ENCODE assay signal across 8 mouse cellular contexts in the genomic region with DNA sequence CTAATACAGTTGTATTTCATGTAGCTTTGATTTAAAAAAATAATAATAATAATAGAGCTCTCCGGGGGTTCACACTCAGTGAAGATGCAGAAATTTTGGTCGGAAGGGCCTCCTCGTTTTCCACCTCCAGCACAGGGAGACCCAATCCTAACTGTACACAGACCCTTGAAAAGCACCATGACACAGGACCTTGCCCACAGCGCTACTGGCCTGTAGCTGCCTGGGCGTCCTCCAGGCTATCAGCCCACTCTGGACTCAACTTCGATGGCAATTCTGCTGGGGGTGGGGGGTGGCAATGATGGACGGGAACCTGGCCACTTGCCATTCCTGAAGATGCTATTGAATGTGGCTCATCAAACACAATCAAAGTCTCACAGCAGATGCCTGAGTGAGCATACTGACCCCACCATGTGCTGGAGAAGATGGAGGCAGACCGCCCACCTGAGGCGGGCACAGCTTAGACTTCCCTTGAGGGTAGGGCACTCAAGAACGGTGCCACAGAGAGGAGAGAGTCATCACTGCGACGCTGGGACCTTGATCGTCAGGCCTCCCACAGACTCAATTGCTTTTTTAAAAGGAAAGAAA. TPM values are rescaled to one million over a fixed set of nuclear protein-coding genes. Genes with fewer than 3 reads are reported as not detected.
DNase-seq lines count a peak whose midpoint lies in the region; ATAC-seq and TF ChIP-seq lines count a peak whose summit lies in the region.
"Not testable (repeated sequence)": the region's sequence is repeated elsewhere in the genome, so short reads cannot be mapped to it uniquely, and the experiment has no call there.

No protein-coding gene starts in this region.

- peaks cover 12% of the 10 kb centered on the region for H3K36me3 ChIP-seq in E14TG2a.4 (ENCODE audit: insufficient read depth, low read length)
- H3K36me3 ChIP-seq in forebrain, embryonic 16.5 days (ENCODE audit: control insufficient read depth, insufficient read depth); midbrain, postnatal 0 days (ENCODE audit: insufficient read depth, low read length): not testable (repeated sequence)
- H3K36me3 ChIP-seq in hindbrain, embryonic 12.5 days, result peaks cover 20% of the 10 kb centered on the region

- not testable (repeated sequence) for TF ChIP-seq CTCF in E14TG2a.4 (conservative IDR thresholded peaks at IDR 0.05; ENCODE audit: low read length); cerebellum, adult 2 months (IDR thresholded peaks at IDR 0.05; ENCODE audit: borderline replicate concordance, insufficient read depth, low read depth, low read length); midbrain, postnatal 0 days (IDR thresholded peaks at IDR 0.05)

- peak; percentile 33 to 50 for DNase-seq in cerebellum, adult 2 months
- DNase-seq in cerebellum, postnatal 36 days, result peak; percentile 23 to 49
- DNase-seq in kidney, postnatal 10 days, result peak; percentile 17
- peak; percentile 26 for DNase-seq in midbrain, postnatal 0 days (ENCODE audit: low spot score)
- peak; percentile 54 for DNase-seq in testis, postnatal 10 days (ENCODE audit: low spot score)

- 35% methylated on average over 13 of the region's 13 CpGs for WGBS in cerebellum, adult 2 months
- 86% methylated on average over 13 of the region's 13 CpGs for WGBS in forebrain, embryonic 16.5 days
- WGBS in hindbrain, embryonic 12.5 days, result 88% methylated on average over 13 of the region's 13 CpGs
- WGBS in midbrain, postnatal 0 days, result 81% methylated on average over 13 of the region's 13 CpGs

- not testable (repeated sequence) for H3K27me3 ChIP-seq in E14TG2a.4 (ENCODE audit: insufficient read depth, low read length); cerebellum, adult 2 months (ENCODE audit: control insufficient read depth, insufficient read depth, low read length); forebrain, embryonic 16.5 days (replicated peaks; ENCODE audit: control insufficient read depth, insufficient read depth, low read length); hindbrain, embryonic 12.5 days; midbrain, postnatal 0 days (ENCODE audit: insufficient read depth, low read length)

- 0 out of 2 replicates have a peak, but pooled peaks have one; percentile 28 for ATAC-seq in forebrain, embryonic 16.5 days
- ATAC-seq in hindbrain, embryonic 12.5 days (ENCODE audit: low FRiP score), result peak; percentile 42; the same call in 1 of the 2 replicates
- 0 out of 2 replicates have a peak, but pooled peaks have one; percentile 18 for ATAC-seq in midbrain, postnatal 0 days (ENCODE audit: low FRiP score)

- H3K9me3 ChIP-seq in E14TG2a.4 (ENCODE audit: low read length); forebrain, embryonic 16.5 days (ENCODE audit: control insufficient read depth, low read length); hindbrain, embryonic 12.5 days (replicated peaks); midbrain, postnatal 0 days (ENCODE audit: low read length): not testable (repeated sequence)

- not testable (repeated sequence) for TF ChIP-seq POLR2A in cerebellum, adult 2 months (IDR thresholded peaks at IDR 0.05; ENCODE audit: borderline replicate concordance, insufficient read depth, low read length)

- H3K4me1 ChIP-seq in E14TG2a.4 (replicated peaks; ENCODE audit: low read depth, low read length), result peaks cover 20% of the 10 kb centered on the region
- peaks cover 14% of the 10 kb centered on the region for H3K4me1 ChIP-seq in cerebellum, adult 2 months (ENCODE audit: control insufficient read depth, insufficient read depth, low read length)
- H3K4me1 ChIP-seq in forebrain, embryonic 16.5 days (replicated peaks; ENCODE audit: control insufficient read depth, insufficient read depth, low read length); hindbrain, embryonic 12.5 days; midbrain, postnatal 0 days (ENCODE audit: insufficient read depth, low read length): not testable (repeated sequence)

- H3K9ac ChIP-seq in forebrain, embryonic 16.5 days (replicated peaks; ENCODE audit: low read depth, low read length); hindbrain, embryonic 12.5 days; midbrain, postnatal 0 days (replicated peaks; ENCODE audit: low read length, poor library complexity, severe bottlenecking): not testable (repeated sequence)

- not testable (repeated sequence) for H3K4me2 ChIP-seq in forebrain, embryonic 16.5 days (ENCODE audit: low read length); hindbrain, embryonic 12.5 days (replicated peaks); midbrain, postnatal 0 days (ENCODE audit: low read depth, low read length, poor library complexity, severe bottlenecking)

- H3K4me3 ChIP-seq in E14TG2a.4 (replicated peaks; ENCODE audit: low read length), result peak overlapping the region; percentile 74
- H3K4me3 ChIP-seq in cerebellum, adult 2 months (replicated peaks; ENCODE audit: insufficient read depth, low read depth, low read length); forebrain, embryonic 16.5 days (replicated peaks; ENCODE audit: low read length); hindbrain, embryonic 12.5 days; midbrain, postnatal 0 days (ENCODE audit: low read depth, low read length): not testable (repeated sequence)

- H3K27ac ChIP-seq in cerebellum, adult 2 months (ENCODE audit: insufficient read depth, low read length), result peak overlapping the region; percentile 76; the same call in 1 of the 2 replicates
- H3K27ac ChIP-seq in forebrain, embryonic 16.5 days (ENCODE audit: low read length); hindbrain, embryonic 12.5 days; midbrain, postnatal 0 days (ENCODE audit: low read depth, low read length): not testable (repeated sequence)

RNA-seq across cellular contexts. Expression of gene Dynlt1b, which starts 10.7 kb away (rescaled TPM):
- polyA plus RNA-seq in cerebellum, adult 2 months (2012; rRNA removed), result 160 and 183 TPM in 2 replicates
- 783 and 897 TPM in 2 replicates for polyA plus RNA-seq in forebrain, embryonic 16.5 days (2015; fragmentation: Nextera tagmentation; extraction: Ambion mirVana)
- polyA plus RNA-seq in hindbrain, embryonic 12.5 days (2016; fragmentation: Nextera tagmentation; extraction: Ambion mirVana), result 850 and 876 TPM in 2 replicates
- total RNA-seq in midbrain, postnatal 0 days (2014; rRNA removed), result 443 and 625 TPM in 2 replicates
- 1,251 and 1,314 TPM in 2 replicates for polyA plus RNA-seq in midbrain, postnatal 0 days (2015; fragmentation: Nextera tagmentation; extraction: Ambion mirVana)
